Mouse (Mus musculus) MEL (cell line): Measurements from ENCODE around the gene Got1. TPM values are rescaled to one million over a fixed set of nuclear protein-coding genes. Genes with fewer than 3 reads are reported as not detected.

Source experiments
- DNase-seq: peaks from one replicate; pipeline ENCODE4 v3.0.0; 2011; ENCODE audit warnings: low read depth, low spot score
- H3K27ac ChIP-seq: 2 replicates; pipeline ENCODE4 v1.5.1; 2012; ENCODE audit warnings: low read depth, mild to moderate bottlenecking, control low read depth, low read length, moderate library complexity; ENCODE audit not compliant: control insufficient read depth
- H3K27me3 ChIP-seq, 2 experiments: fragments of 150-350 bp in 1 of 2; sonication (generic) in 1 of 2; 2 replicates each; pipeline ENCODE4 v1.6.1; 2012; ENCODE audit warnings: low read length in 2 of 2, mild to moderate bottlenecking in 2 of 2, improper control_type of control experiment in 1 of 2, moderate library complexity in 1 of 2; ENCODE audit not compliant: insufficient read depth in 2 of 2, control insufficient read depth in 1 of 2
- H3K36me3 ChIP-seq, 2 experiments: 2 replicates each; pipeline ENCODE4 v1.6.1; 2012 to 2014; ENCODE audit warnings: low read length in 2 of 2, improper control_type of control experiment in 1 of 2, inconsistent platforms in 1 of 2, mild to moderate bottlenecking in 1 of 2; ENCODE audit not compliant: insufficient read depth in 2 of 2, control insufficient read depth in 1 of 2
- H3K4me1 ChIP-seq, 2 experiments: fragments of 150-350 bp in 1 of 2; sonication (generic) in 1 of 2; 2 replicates each; pipeline ENCODE4 v1.6.1; 2012; ENCODE audit warnings: low read length in 2 of 2, improper control_type of control experiment in 1 of 2, mild to moderate bottlenecking in 1 of 2; ENCODE audit not compliant: insufficient read depth in 2 of 2, control insufficient read depth in 1 of 2
- H3K4me3 ChIP-seq, 2 experiments: fragments of 150-350 bp in 1 of 2; sonication (generic) in 1 of 2; 2 replicates each; pipeline ENCODE4 v1.5.1; 2012; ENCODE audit warnings: low read depth in 2 of 2, low read length in 2 of 2, mild to moderate bottlenecking in 2 of 2, moderate library complexity in 2 of 2, control low read depth in 1 of 2, improper control_type of control experiment in 1 of 2; ENCODE audit not compliant: control insufficient read depth in 1 of 2, insufficient read depth in 1 of 2
- H3K79me2 ChIP-seq: 2 replicates; pipeline ENCODE4 v1.6.1; 2012; ENCODE audit warnings: mild to moderate bottlenecking, low read length, moderate library complexity; ENCODE audit not compliant: control insufficient read depth, poor library complexity, insufficient read depth
- H3K9ac ChIP-seq: 2 replicates; pipeline ENCODE4 v1.6.1; 2012; ENCODE audit warnings: low read depth, mild to moderate bottlenecking, control low read depth, low read length, moderate library complexity; ENCODE audit not compliant: control insufficient read depth, poor library complexity, severe bottlenecking
- H3K9me3 ChIP-seq: fragments of 150-350 bp; sonication (generic); replicated peaks from 2 replicates; pipeline ENCODE4 v1.6.1; 2012; ENCODE audit warnings: mild to moderate bottlenecking, low read length, improper control_type of control experiment, moderate library complexity; ENCODE audit not compliant: insufficient read depth
- BHLHE40 ChIP-seq: IDR thresholded peaks from 2 replicates; pipeline ENCODE4 v1.6.1; 2012; ENCODE audit warnings: low read depth, mild to moderate bottlenecking, inconsistent platforms, low read length, improper control_type of control experiment, borderline replicate concordance
- E2F4 ChIP-seq: IDR thresholded peaks from 2 replicates; pipeline ENCODE4 v1.6.1; 2011; ENCODE audit warnings: low read depth, low read length, improper control_type of control experiment, borderline replicate concordance
- ELF1 ChIP-seq: IDR thresholded peaks from 2 replicates; pipeline ENCODE4 v1.6.1; 2014; ENCODE audit warnings: low read depth, mild to moderate bottlenecking, inconsistent platforms, low read length, improper control_type of control experiment, moderate library complexity
- MAFK ChIP-seq: IDR thresholded peaks from 2 replicates; pipeline ENCODE4 v1.6.1; 2011; ENCODE audit warnings: low read depth, mild to moderate bottlenecking, low read length, improper control_type of control experiment, borderline replicate concordance
- NELFE ChIP-seq: IDR thresholded peaks from 2 replicates; pipeline ENCODE4 v1.6.1; 2011; ENCODE audit warnings: low read depth, low read length, improper control_type of control experiment
- NRF1 ChIP-seq: IDR thresholded peaks from 2 replicates; pipeline ENCODE4 v1.6.1; 2014; ENCODE audit warnings: low read depth, mild to moderate bottlenecking, inconsistent platforms, low read length, improper control_type of control experiment, moderate library complexity; ENCODE audit not compliant: poor library complexity, insufficient read depth, severe bottlenecking
- POLR2A ChIP-seq, 2 experiments: IDR thresholded peaks; 2 replicates each; pipeline ENCODE4 v1.6.1; 2011 to 2012; ENCODE audit warnings: low read length in 2 of 2, mild to moderate bottlenecking in 2 of 2, control low read depth in 1 of 2, improper control_type of control experiment in 1 of 2, low read depth in 1 of 2, moderate library complexity in 1 of 2; ENCODE audit not compliant: control insufficient read depth in 1 of 2, insufficient read depth in 1 of 2, poor library complexity in 1 of 2
- POLR2AphosphoS5 ChIP-seq: IDR thresholded peaks from 2 replicates; pipeline ENCODE4 v1.6.1; 2012; ENCODE audit warnings: low read depth, borderline replicate concordance, mild to moderate bottlenecking, inconsistent platforms, low read length, moderate library complexity, mixed read lengths
- RAD21 ChIP-seq: IDR thresholded peaks from 2 replicates; pipeline ENCODE4 v1.6.1; 2011; ENCODE audit warnings: mild to moderate bottlenecking, low read depth, low read length, improper control_type of control experiment
- TAL1 ChIP-seq: IDR thresholded peaks from 2 replicates; pipeline ENCODE4 v1.6.1; 2012; ENCODE audit warnings: mild to moderate bottlenecking, inconsistent platforms, low read length, moderate library complexity, mixed read lengths
- TCF12 ChIP-seq: IDR thresholded peaks from 2 replicates; pipeline ENCODE4 v1.6.1; 2014; ENCODE audit warnings: low read depth, mild to moderate bottlenecking, inconsistent platforms, low read length, improper control_type of control experiment, moderate library complexity
- USF1 ChIP-seq: IDR thresholded peaks from 2 replicates; pipeline ENCODE4 v1.6.1; 2014; ENCODE audit warnings: low read depth, mild to moderate bottlenecking, inconsistent platforms, low read length, improper control_type of control experiment, moderate library complexity
- USF2 ChIP-seq, 2 experiments: IDR thresholded peaks; 2 replicates each; pipeline ENCODE4 v1.6.1; 2011 to 2012; ENCODE audit warnings: improper control_type of control experiment in 2 of 2, low read length in 2 of 2, borderline replicate concordance in 1 of 2, inconsistent platforms in 1 of 2, low read depth in 1 of 2, mild to moderate bottlenecking in 1 of 2; ENCODE audit not compliant: insufficient read depth in 1 of 2
- ZKSCAN1 ChIP-seq: IDR thresholded peaks from 2 replicates; pipeline ENCODE4 v1.6.1; 2012; ENCODE audit warnings: low read depth, mild to moderate bottlenecking, inconsistent platforms, low read length, improper control_type of control experiment, moderate library complexity
- ZNF384 ChIP-seq: IDR thresholded peaks from 2 replicates; pipeline ENCODE4 v1.6.1; 2012; ENCODE audit warnings: low read depth, mild to moderate bottlenecking, inconsistent platforms, low read length, improper control_type of control experiment
- polyA plus RNA-seq, 2 experiments: library from polyadenylated mRNA; stranded (reverse) in 1 of 2; unstranded in 1 of 2; fragments of >175 nt in 1 of 2; fragments of >200 nt in 1 of 2; gene quantifications; 2 replicates each; pipeline versions ENCODE4 v1.2.1 to v1.2.4; 2012; ENCODE audit warnings: low replicate concordance in 2 of 2, low read depth in 1 of 2; ENCODE audit not compliant: insufficient read length in 2 of 2, insufficient read depth in 1 of 2, missing spikeins in 1 of 2
- total RNA-seq: library from RNA; depleted of rRNA; stranded (reverse); fragments of 300-350 nt; gene quantifications from 2 replicates; pipeline ENCODE4 v1.2.3, GENCODE M21; 2012

Gene Got1
- total and polyA plus RNA-seq, 3 experiments = 60.4 to 213 (median 106) TPM

GRCm38 (mm10) chr19:43464294-43464687 is 60.1 kb downstream of the Got1 start:
- H3K4me1 ChIP-seq = no peaks in the 10 kb centered on the region
- no peak for TF ChIP-seq ELF1
- TF ChIP-seq ZKSCAN1 = no peak
- TF ChIP-seq NELFE = no peak
- TF ChIP-seq ZNF384 = no peak
- TF ChIP-seq BHLHE40 = no peak
- TF ChIP-seq USF1 = no peak
- TF ChIP-seq RAD21 = no peak
- no peak for TF ChIP-seq NRF1
- no peak for TF ChIP-seq TAL1
- TF ChIP-seq POLR2AphosphoS5 = no peak
- TF ChIP-seq USF2 (IDR thresholded peaks at IDR 0.05; ENCODE audit: borderline replicate concordance in 1 of 2, insufficient read depth in 1 of 2, low read depth in 1 of 2, low read length in 2 of 2) = no peak
- TF ChIP-seq POLR2A (IDR thresholded peaks at IDR 0.05; ENCODE audit: control insufficient read depth in 1 of 2, insufficient read depth in 1 of 2, low read depth in 1 of 2, low read length in 2 of 2, poor library complexity in 1 of 2) = no peak
- no peak for TF ChIP-seq MAFK
- peaks cover 9 to 18% of the 10 kb centered on the region in 2 experiments for H3K27me3 ChIP-seq
- H3K9ac ChIP-seq = no peak overlapping the region
- no peaks in the 10 kb centered on the region for H3K36me3 ChIP-seq
- H3K79me2 ChIP-seq = no peaks in the 10 kb centered on the region
- H3K9me3 ChIP-seq = no peaks in the 10 kb centered on the region
- DNase-seq = no peak
- H3K4me3 ChIP-seq = no peak overlapping the region
- H3K27ac ChIP-seq = no peak overlapping the region

GRCm38 (mm10) chr19:43463546-43464293 is 60.7 kb downstream of the Got1 start:
- TF ChIP-seq TCF12 (no peak), E2F4 (no peak)
- Histone ChIP-seq H3K36me3 (no peaks in the 10 kb centered on the region), H3K27me3 (peaks cover 9 to 17% of the 10 kb centered on the region in 2 experiments), H3K4me1 (no peaks in the 10 kb centered on the region), H3K9ac (no peak overlapping the region), H3K27ac (no peak overlapping the region), H3K79me2 (no peaks in the 10 kb centered on the region), H3K4me3 (no peak overlapping the region), H3K9me3 (no peaks in the 10 kb centered on the region)
- no peak for DNase-seq
